Mouse (Mus musculus): ENCODE measurements around the gene Slc6a4.
"Not testable (repeated sequence)": the region's sequence is repeated elsewhere in the genome, so short reads cannot be mapped to it uniquely, and the experiment has no call there.

Gene Slc6a4

GRCm38 (mm10) chr11:77018046-77018445, 19.6 kb downstream of the Slc6a4 start:
- DNase-seq (ENCODE audit: low spot score in 2 of 2) = no peak

- no peak for DNase-seq (ENCODE audit: low spot score in 2 of 2)
Measured at GRCm38 (mm10) chr11:77019539-77019938, 21.1 kb downstream of the Slc6a4 start.

GRCm38 (mm10) chr11:77021749-77022396, 23.5 kb downstream of the Slc6a4 start:
- DNase-seq (ENCODE audit: low spot score in 2 of 2) = no peak

- DNase-seq (ENCODE audit: low spot score in 2 of 2) = no peak
Measured at GRCm38 (mm10) chr11:77026559-77026958, 28.2 kb downstream of the Slc6a4 start.

- no peak for DNase-seq (ENCODE audit: low spot score in 2 of 2)
Measured at GRCm38 (mm10) chr11:77028157-77028556, 29.8 kb downstream of the Slc6a4 start.

- DNase-seq (ENCODE audit: low spot score in 2 of 2) = no peak
Measured at GRCm38 (mm10) chr11:77031151-77031934, 32.9 kb downstream of the Slc6a4 start.

DNA sequence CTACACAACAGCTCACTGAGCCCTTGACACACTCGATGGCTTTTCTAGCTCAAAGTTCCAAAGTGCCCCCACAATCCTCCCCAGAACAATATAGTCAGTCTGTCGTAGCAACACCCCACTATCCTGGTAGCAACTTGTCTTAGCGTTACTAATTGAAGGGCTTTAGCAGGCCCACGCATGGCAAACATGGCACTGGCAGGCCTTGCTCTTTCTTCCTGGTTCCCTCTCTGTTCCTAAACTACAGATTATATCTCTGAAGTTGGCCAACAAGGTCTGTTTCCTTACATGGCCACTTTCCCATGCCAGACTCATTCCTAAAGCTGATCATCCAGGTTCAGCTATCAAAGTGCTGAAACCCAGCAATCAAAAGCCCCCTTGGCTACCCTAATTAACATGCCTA, 43.5 kb downstream of the Slc6a4 start:
- DNase-seq (ENCODE audit: low spot score in 2 of 2) = no peak

DNA sequence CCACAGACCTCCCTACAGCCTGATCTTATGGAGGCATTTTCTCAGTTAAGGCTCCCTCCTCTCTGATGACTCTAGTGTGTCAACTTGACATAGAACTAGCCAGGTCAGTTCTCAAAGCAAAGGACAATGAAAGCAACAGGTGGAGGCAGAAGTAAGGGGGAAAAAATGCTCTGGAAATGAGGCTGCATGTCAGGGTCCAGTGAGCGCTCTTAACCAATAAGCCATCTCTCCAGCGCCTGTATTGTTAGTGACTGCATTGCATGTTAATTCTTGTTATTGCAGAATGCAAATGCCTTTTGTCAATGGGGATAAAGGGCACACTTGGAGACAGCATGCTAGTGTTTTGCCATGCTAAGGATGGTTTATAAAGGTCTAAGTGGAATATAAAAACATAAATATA, 44.4 kb downstream of the Slc6a4 start:
- DNase-seq (ENCODE audit: low spot score in 2 of 2) = no peak

DNA sequence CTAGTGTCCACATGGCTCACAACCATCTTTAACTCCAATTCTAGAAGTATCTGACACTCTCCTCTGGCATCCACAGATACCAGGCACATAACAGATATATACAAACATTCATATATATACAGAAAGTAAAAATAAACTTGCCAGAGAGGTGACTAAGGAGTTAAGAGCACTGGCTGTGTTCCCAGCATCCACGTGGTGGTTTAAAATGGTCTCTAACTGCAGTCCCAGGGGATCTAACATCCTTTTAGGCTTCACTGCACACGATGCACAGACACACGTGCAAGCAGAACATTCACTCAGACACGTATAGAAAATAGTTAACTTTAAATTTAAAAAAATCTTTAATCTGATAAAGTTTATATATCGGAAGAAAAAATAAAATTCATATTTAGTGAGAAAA, 63.5 kb downstream of the Slc6a4 start:
- DNase-seq (ENCODE audit: low spot score in 2 of 2) = no peak

DNA sequence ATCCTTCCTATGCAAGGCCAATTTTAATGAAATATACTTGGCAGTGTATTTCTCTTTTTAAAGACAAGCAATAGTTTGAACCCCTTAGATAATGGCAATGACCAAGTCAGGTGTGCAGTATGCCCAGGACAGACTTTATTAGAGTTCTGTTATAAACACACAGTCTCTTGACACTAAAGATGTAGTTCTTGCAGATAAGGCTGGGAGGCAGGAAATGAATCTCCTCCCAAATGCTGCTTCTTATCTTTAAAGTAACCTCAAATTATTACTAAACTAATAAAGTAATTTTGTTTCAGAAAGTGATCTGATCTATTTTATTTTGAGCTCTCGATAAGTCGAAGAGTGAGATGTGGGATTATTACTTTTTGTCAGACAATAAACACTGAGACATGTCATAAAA, 65.0 kb downstream of the Slc6a4 start:
- no peak for DNase-seq (ENCODE audit: low spot score in 2 of 2)

DNA sequence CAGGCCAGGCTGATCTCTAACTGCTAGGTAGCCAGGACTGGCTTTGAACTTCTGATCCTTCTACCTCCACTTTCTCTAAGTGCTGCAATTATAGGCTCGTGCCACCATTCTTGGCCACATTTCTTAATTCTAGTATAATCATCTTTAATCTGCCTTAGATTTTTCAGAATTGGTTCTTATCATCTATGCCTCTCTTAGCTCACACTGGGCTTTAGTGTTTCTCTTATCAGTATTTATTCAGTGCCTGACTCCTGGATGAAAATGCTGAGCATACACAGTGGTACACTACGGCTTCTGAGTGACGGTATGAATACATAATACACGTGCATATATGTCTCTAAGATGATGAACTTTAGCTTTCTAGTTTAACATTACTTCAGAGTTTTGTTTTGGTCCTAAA, 70.4 kb downstream of the Slc6a4 start:
- DNase-seq (ENCODE audit: low spot score in 2 of 2) = no peak

DNA sequence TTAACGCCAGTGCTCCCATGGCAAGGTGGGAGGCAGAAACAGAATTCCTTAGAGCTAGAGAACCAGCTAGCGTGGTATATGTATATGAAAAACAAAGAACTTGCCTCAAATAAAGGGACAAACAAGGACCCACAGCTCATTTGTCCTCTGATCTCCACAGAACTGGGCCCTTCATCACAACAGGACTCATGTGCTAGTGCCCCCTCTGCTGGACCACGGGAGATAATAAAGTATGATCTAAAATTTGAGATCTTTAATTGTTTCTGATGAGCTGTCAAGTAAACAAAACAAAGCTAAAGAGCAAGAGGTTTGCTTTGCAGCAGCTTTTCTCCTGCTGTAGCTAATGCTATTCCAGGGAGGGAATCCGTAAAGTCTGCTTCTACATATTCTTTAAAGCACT, 72.3 kb downstream of the Slc6a4 start:
- peak in 1 of 2 experiments; percentile 4 for DNase-seq (ENCODE audit: low spot score in 2 of 2)

DNA sequence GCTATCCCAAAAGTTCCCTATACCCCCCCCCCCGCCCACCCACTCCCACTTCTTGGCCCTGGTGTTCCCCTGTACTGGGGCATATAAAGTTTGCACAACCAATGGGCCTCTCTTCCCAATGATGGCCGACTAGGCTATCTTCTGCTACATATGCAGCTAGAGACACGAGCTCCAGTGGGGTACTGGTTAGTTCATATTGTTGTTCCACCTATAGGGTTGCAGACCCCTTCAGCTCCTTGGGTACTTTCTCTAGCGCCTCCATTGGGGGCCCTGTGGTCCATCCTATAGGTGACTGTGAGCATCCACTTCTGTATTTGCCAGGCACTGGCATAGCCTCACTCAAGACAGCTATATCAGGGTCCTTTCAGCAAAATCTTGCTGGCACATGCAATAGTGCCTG, 78.9 kb downstream of the Slc6a4 start:
- not testable (repeated sequence) for DNase-seq (ENCODE audit: low spot score in 2 of 2)

GRCm38 (mm10) chr11:77077792-77078191, 79.4 kb downstream of the Slc6a4 start:
- DNase-seq (ENCODE audit: low spot score in 2 of 2) = peak in 1 of 2 experiments; percentile 5

DNA sequence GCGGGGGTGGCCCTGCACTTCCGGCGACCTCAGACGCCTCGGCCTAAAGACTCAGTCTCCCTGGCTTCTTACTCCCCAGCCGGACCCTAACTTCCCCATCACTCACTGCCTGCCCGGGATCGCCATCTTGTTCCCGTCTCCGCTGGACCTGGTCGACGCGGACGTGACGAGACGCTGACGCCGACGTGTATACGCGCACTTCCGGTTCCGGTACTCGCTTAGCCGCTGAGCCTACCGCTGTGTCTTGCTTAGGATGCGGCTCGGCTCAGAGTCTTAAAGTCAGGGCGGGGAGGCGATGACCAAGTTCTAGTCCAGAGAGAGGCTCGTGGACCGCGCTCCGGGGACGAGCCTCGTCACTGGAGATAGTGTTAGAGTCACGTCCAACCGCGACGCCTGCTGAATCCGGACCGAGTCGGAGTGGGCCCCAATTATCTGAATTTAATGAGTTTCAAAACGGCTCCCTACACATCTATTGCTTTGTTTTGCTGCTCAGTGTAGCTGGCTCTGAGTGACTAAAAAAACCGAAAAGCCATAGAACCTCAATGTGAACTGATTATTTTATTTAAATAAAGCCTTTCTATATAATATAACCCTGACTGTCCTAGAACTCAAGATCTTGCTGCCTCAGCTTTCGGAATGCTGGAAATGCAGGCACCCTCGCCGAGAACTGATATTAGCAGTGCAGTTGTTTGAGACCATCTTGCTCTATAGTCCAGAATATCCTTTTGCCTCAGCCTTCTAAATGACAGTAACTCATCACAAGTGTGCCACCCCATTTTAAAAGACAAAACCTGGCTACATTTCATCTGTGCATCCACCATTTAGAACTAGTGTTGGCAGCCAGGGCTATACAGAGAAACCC, 80.1 kb downstream of the Slc6a4 start, which contains the start of gene Nsrp1:
Nsrp1 (minus strand) TSS at position 163 of the 862 bp plus-strand sequence.
- peak; percentile 69 to 91 for DNase-seq (ENCODE audit: low spot score in 2 of 2)

DNA sequence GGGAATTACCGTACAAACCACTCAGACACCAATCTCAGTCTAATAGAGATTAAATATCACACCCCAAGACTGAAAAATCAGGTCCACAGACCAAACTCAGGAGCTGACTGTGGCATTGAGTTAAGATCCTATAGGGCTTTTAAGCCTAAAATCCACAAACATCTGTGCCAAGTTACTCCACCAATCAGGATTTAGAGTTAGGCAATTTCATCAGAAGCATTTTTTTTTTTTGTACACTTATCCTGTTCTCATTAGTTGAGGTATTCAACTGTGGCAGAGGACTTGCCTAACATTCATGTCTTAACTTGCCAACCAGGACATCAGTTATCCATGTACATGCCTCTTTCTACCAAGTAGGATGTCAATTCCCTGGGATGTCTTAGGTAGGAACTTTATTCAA, 81.0 kb downstream of the Slc6a4 start:
- DNase-seq (ENCODE audit: low spot score in 2 of 2) = no peak

Data from left cerebral cortex, adult 9 months (tissue).